Mouse (Mus musculus) myocyte (in vitro differentiated cells): ENCODE results near the gene Slc25a29.
A peak's percentile ranks its signal among the peaks of the same experiment; 100 is the strongest.

Source experiments
- MYOG ChIP-seq, 3 experiments: IDR thresholded peaks; one replicate each; pipeline ENCODE4 v1.6.1; 2011; ENCODE audit warnings: control low read depth in 2 of 3, low read depth in 2 of 3, mild to moderate bottlenecking in 2 of 3; ENCODE audit not compliant: insufficient read length in 2 of 3, control insufficient read depth in 1 of 3, insufficient read depth in 1 of 3
- POLR2A ChIP-seq: IDR thresholded peaks from one replicate; pipeline ENCODE4 v1.6.1; 2011; ENCODE audit warnings: low read depth, mild to moderate bottlenecking, control low read depth, moderate library complexity; ENCODE audit not compliant: insufficient read length

- TF ChIP-seq POLR2A, result peak; percentile 30
- TF ChIP-seq MYOG (IDR thresholded peaks at IDR 0.05; ENCODE audit: control insufficient read depth in 1 of 3, insufficient read depth in 1 of 3, insufficient read length in 2 of 3, low read depth in 2 of 3), result no peak
Measured at GRCm38 (mm10) chr12:108793453-108793941, 42.2 kb downstream of the Slc25a29 start.
